Mouse (Mus musculus): ENCODE measurements around the gene Otop1.

- TF ChIP-seq CTCF (IDR thresholded peaks at IDR 0.05; ENCODE audit: low read depth, low read length) (no peak), POLR2A (IDR thresholded peaks at IDR 0.05; ENCODE audit: extremely low read depth, insufficient read depth, low read length) (no peak)
Observed at GRCm38 (mm10) chr5:38270942-38271341, 4.8 kb upstream of the Otop1 start.

Measured in liver, adult 2 months (tissue).